Mouse (Mus musculus): Measurements from ENCODE around the gene Zfp618. TPM values are rescaled to one million over a fixed set of nuclear protein-coding genes. Genes with fewer than 3 reads are reported as not detected.
A peak's percentile ranks its signal among the peaks of the same experiment; 100 is the strongest.

Gene Zfp618
- total RNA-seq (2021), result 1 to 10 TPM; 5.5 to 6.0 TPM
- long read RNA-seq, experiment 1, partial matches to known transcripts, result 0 of 5 reads
- long read RNA-seq, experiment 1, other reads (novel, unspliced or antisense), result 5 of 5 reads
- long read RNA-seq, experiment 2, partial matches to known transcripts, result 0 of 5 reads
- long read RNA-seq, experiment 2, other reads (novel, unspliced or antisense), result 5 of 5 reads

- DNase-seq (ENCODE audit: low spot score in 2 of 2), result peak in 1 of 2 experiments; percentile 30
Observed at GRCm38 (mm10) chr4:62965497-62966302, at the start of gene Zfp618. TSS of gene Zfp618 (plus strand) at chr4:62965573.

GRCm38 (mm10) chr4:62917056-62917455, 48.3 kb upstream of the Zfp618 start:
- DNase-seq (ENCODE audit: low spot score in 2 of 2), result no peak

- no peak for DNase-seq (ENCODE audit: low spot score in 2 of 2)
Observed at GRCm38 (mm10) chr4:62933798-62934197, 31.6 kb upstream of the Zfp618 start.

DNA sequence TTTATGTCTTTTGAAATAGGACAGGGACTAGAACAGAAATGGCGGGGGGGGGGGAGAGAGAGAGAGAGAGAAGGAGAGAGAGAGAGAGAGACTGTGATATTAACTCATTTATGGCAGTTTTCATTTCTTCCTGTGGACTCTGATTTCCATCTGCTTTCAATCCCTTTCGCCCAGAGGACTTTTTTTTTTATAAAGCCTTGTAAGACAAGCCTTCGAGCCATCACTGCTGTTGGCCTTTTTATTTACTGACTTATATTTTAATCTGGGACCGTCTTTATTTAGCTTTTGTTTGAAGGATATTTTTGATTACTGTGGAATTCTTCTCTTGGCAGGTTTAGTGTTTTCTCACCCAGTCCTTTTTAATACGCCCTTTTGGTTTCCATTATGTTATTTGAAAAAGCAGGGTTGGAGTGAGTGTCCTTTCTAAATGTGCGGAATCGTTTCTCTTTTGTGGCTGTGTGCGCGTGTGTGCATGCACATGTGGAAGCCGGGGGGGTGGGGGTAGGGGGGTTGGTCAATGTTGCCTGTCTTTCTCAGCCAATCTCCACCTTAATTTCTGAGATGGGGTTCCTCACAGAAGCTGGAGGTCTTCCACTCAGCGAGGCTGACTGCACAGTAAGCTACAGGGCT, 29.7 kb upstream of the Zfp618 start:
- no peak for DNase-seq (ENCODE audit: low spot score in 2 of 2)

GRCm38 (mm10) chr4:62941961-62942892, 23.1 kb upstream of the Zfp618 start:
- DNase-seq (ENCODE audit: low spot score in 2 of 2), result no peak

DNA sequence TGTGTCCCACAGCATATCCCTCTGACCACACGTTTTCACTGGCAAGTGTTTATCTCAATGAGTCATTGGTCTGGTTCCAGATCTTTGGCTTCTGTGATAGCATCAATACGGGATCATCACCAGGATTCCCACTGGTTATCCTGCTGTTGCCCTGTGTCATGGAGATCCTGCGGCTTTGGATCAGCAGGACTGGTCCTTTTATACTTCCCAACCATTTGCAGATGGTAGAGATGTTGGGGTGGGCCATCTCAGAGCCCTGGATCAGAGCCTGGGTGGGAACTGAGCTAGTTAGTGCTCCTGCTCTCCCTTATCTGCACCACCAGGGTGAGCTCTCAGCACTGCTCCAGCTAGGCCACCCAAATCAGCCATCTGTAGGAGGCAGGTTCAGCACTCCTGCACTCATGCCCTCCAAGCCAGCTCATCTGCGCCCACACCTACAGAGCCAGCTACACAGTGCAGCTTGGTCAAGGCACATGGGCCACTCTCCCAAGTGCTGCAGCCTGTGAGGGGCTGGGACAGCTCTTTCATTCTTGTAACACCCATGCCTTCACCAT, 21.0 kb upstream of the Zfp618 start:
- no peak for DNase-seq (ENCODE audit: low spot score in 2 of 2)

DNA sequence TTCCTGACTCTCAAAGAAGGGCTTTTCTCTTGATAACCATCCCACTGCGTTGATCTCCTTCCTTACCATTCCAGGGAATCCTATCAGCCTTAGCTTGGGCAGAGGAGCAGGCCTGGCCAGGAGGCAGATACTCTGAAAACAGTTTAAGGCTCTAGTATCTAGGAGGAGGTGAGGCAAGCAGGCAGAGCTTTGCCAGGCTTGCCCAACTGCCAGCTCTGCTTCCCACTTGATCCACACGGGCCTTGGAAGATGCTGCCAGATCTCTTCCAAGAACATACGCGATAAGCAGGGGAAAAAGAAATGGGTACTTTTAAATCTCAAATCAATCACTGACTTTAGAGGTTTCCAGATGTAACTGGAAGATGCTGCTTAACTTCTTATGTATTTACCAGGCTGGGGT, 1.6 kb upstream of the Zfp618 start:
- peak in 1 of 2 experiments; percentile 24 for DNase-seq (ENCODE audit: low spot score in 2 of 2)

DNA sequence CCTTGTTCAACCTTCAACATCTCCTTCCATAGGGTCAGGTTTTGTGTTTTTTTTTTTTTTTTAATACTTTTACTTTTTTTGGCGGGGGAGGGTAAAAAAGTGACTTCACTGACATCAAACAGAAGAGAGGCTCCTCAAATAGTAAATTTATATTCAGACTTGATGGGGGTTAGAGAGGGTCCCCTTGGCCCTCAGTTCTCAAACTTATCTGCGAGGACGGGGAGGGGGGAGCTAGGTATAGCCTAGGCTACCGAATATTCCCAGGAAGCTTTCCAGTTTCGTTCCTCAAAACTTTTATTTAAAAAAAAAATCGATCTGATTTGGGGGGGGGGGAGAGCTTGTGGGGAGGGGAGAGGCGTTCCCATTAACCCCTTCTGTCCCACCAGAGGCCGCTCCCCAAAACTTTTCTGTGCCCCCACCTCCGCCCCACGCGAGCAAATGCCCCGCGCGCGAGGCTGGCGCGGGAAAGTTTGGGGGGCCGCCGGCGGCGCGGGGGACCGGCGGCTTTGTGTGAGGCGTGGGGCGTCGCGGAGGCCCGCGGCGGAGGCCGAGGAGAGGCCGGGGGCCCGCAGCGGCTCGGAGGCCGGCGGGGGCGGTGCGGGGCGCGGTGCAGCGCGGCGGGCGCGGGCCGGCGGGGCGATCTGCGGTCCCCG, 403 bp upstream of the Zfp618 start:
- DNase-seq (ENCODE audit: low spot score in 2 of 2), result peak in 1 of 2 experiments; percentile 6

- DNase-seq (ENCODE audit: low spot score in 2 of 2), result no peak
Observed at GRCm38 (mm10) chr4:62969526-62969925, 4.2 kb downstream of the Zfp618 start.

DNA sequence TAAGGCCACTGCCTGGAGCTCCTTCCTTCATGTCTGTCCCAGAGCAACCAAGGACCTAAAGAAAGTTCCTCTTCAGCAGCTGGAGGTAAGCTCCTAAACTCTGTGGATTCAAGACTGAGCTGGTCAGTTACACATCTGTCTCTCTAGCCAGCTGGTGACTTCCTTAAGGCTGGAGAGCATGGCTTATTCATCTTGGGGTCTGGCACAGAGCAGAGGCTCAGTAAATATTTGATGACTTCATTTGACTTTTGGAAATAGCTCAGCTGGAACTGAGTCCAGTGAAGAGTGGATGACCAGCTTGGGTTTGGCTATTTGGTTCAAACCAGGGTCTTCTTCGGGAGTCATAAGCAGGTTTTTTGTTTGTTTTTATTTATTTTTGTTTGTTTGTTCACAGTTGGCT, 6.6 kb downstream of the Zfp618 start:
- no peak for DNase-seq (ENCODE audit: low spot score in 2 of 2)

DNA sequence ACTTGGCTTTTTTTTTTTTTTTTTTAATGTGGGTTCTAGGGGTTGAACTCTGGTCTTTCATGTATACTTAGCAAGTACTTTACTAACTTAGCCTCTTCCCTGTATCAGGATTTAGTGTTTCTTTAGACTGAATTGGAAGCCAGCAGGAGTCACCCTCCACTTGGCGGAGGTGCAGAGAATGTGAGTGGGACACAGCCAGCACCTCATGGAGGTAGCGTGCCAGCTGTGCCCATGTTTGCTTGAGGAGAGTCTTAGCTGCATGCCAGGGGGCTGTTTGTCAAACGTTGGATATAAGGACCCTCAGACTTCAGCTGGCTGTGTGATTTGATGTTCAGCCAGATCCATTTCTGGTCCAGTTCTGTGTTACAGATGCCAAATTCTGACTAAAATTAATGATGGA, 7.7 kb downstream of the Zfp618 start:
- DNase-seq (ENCODE audit: low spot score in 2 of 2), result no peak

- DNase-seq (ENCODE audit: low spot score in 2 of 2), result no peak
Observed at GRCm38 (mm10) chr4:62974901-62975300, 9.5 kb downstream of the Zfp618 start.

DNA sequence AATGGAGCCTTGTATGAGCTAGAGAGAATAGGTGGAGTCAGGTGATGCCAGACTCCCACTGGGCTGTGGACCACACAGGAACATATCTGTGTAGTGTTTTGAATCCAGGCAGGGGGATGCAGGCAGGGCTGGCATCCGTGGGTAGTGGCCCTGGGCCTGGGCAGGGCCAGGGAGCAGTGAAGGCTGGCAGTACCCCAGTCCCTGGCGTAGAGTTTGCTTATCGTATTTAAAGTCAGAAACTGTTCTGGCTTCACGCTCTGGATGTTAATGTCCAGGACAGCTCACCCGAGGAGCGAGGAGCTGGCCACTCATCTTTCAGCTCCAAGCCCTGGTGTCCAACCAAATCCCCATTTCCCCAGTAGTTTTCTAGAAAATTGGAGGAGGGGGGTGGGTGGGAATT, 10.2 kb downstream of the Zfp618 start:
- DNase-seq (ENCODE audit: low spot score in 2 of 2), result no peak

GRCm38 (mm10) chr4:62977454-62977853, 12.1 kb downstream of the Zfp618 start:
- DNase-seq (ENCODE audit: low spot score in 2 of 2), result no peak

DNA sequence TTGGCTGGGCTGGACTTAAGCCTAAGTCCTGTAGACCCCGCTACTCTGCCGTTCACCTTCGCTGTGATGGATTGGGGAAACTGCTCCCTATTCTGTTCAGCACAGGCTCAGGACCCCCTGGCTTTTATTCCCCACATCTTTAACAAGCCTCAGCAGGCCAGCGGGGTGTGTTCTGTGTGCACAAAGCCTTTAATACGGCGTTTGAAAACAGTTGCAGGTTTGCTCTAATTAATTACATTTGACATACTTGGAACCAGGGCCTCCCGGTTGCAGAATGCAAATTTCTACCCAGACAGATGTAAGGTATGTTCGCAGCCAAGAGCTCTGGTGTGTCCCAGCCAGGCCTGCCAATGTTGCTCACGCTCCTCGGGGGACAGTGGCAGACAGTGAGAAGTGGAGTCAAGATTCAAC, 13.1 kb downstream of the Zfp618 start:
- DNase-seq (ENCODE audit: low spot score in 2 of 2), result no peak

DNA sequence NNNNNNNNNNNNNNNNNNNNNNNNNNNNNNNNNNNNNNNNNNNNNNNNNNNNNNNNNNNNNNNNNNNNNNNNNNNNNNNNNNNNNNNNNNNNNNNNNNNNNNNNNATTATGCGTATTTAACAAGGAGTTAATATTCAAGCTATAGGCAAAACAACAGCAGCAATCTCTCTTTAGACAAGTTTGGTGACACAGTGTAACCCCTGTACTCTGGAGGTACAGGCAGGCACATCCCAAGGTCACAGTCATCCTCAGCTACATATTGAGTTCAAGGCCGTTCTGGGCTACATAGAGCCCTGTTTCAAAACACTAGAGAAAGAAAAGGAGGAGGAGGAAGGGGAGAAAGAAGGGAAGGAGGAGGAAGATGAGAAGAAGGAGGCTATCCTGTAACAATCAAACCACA, 16.2 kb downstream of the Zfp618 start:
- DNase-seq (ENCODE audit: low spot score in 2 of 2), result no peak

GRCm38 (mm10) chr4:62983556-62983955, 18.2 kb downstream of the Zfp618 start:
- DNase-seq (ENCODE audit: low spot score in 2 of 2), result no peak

GRCm38 (mm10) chr4:62991336-62991735, 26.0 kb downstream of the Zfp618 start:
- no peak for DNase-seq (ENCODE audit: low spot score in 2 of 2)

DNA sequence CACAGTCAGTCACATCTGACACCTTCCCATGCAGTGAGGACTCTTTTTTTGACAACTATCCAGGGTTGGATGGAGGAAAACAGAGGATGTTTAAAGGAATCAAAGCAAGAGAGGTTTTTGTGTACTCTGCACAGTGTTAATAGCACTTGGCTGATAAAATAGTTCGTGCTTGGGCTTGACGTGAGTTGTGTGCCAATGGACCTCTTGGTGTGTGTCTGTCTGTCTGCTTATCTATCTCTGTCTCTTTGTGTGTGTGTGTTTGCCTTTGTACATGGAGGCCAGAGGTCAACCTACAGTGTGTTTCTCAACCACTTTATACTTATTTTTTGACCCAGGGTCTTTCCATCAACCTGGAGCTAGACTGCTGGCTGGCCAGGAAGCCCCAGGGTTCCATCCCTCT, 27.8 kb downstream of the Zfp618 start:
- DNase-seq (ENCODE audit: low spot score in 2 of 2), result no peak

GRCm38 (mm10) chr4:62997606-62998005, 32.2 kb downstream of the Zfp618 start:
- DNase-seq (ENCODE audit: low spot score in 2 of 2), result no peak
